8 mouse cellular contexts compared by ENCODE assay signal in genomic region chr9:110857781-110858472, GRCm38 (mm10). TPM values are rescaled to one million over a fixed set of nuclear protein-coding genes. Genes with fewer than 3 reads are reported as not detected.
A peak's percentile ranks its signal among the peaks of the same experiment; 100 is the strongest.
DNase-seq lines count a peak whose midpoint lies in the region; ATAC-seq and TF ChIP-seq lines count a peak whose summit lies in the region.

Prss50 (plus strand) TSS chr9:110857967.

- H3K36me3 ChIP-seq in embryonic facial prominence, embryonic 13.5 days, result no peaks in the 10 kb centered on the region
- no peaks in the 10 kb centered on the region for H3K36me3 ChIP-seq in intestine, postnatal 0 days (ENCODE audit: control insufficient read depth, insufficient read depth)

- no peak within 1 kb of the TSS for H3K27ac ChIP-seq in left cerebral cortex, adult 2 months
- H3K27ac ChIP-seq in embryonic facial prominence, embryonic 13.5 days, result no peak within 1 kb of the TSS
- no peak within 1 kb of the TSS for H3K27ac ChIP-seq in intestine, postnatal 0 days (ENCODE audit: low read depth, low read length)

- DNase-seq in left cerebral cortex, adult 2 months (ENCODE audit: extremely low spot score in 1 of 2, low spot score in 2 of 2), result no peak
- DNase-seq in left cerebral cortex, adult 18-20 months (ENCODE audit: low spot score in 2 of 2), result no peak
- peak; percentile 52 for DNase-seq in neural tube, embryonic 10.5 days (ENCODE audit: extremely low spot score, low spot score)
- DNase-seq in layer of hippocampus, adult 9-10 months (ENCODE audit: low spot score), result no peak
- DNase-seq in adrenal gland, postnatal 25 days, result no peak

- H3K4me2 ChIP-seq in embryonic facial prominence, embryonic 13.5 days, result peak within 1 kb of the TSS; percentile 58
- peak within 1 kb of the TSS; percentile 56 for H3K4me2 ChIP-seq in intestine, postnatal 0 days (replicated peaks; ENCODE audit: low read depth)

- peak; percentile 54 for TF ChIP-seq CTCF in left cerebral cortex, adult 2 months (IDR thresholded peaks at IDR 0.05)
- TF ChIP-seq CTCF in intestine, postnatal 0 days (IDR thresholded peaks at IDR 0.05; ENCODE audit: low read depth), result peak; percentile 80

- intact Hi-C loops in left cerebral cortex, adult 2 months (cut with DNase I), result no loop called here

- H3K9me3 ChIP-seq in embryonic facial prominence, embryonic 13.5 days, result no peaks in the 10 kb centered on the region
- no peaks in the 10 kb centered on the region for H3K9me3 ChIP-seq in intestine, postnatal 0 days (ENCODE audit: control insufficient read depth)

- peak within 1 kb of the TSS; percentile 56 for H3K9ac ChIP-seq in embryonic facial prominence, embryonic 13.5 days
- H3K9ac ChIP-seq in intestine, postnatal 0 days (ENCODE audit: low read depth, low read length), result no peak within 1 kb of the TSS

- H3K27me3 ChIP-seq in embryonic facial prominence, embryonic 13.5 days, result peaks cover 28% of the 10 kb centered on the region
- H3K27me3 ChIP-seq in intestine, postnatal 0 days (replicated peaks; ENCODE audit: control insufficient read depth, insufficient read depth, low read length), result no peaks in the 10 kb centered on the region

- peaks cover 7% of the 10 kb centered on the region for H3K4me1 ChIP-seq in embryonic facial prominence, embryonic 13.5 days
- H3K4me1 ChIP-seq in intestine, postnatal 0 days (replicated peaks; ENCODE audit: control insufficient read depth, insufficient read depth, low read length), result 0 out of 2 replicates have a peak, but pooled peaks cover 3% of the 10 kb centered on the region

- WGBS in embryonic facial prominence, embryonic 13.5 days, result 5% methylated on average over 50 of the region's 50 CpGs
- WGBS in intestine, postnatal 0 days, result 15% methylated on average over 42 of the region's 50 CpGs

- H3K4me3 ChIP-seq in left cerebral cortex, adult 2 months, result no peak within 1 kb of the TSS
- peak within 1 kb of the TSS; percentile 33 for H3K4me3 ChIP-seq in embryonic facial prominence, embryonic 13.5 days
- peak within 1 kb of the TSS; percentile 16; the same call in 1 of the 2 replicates for H3K4me3 ChIP-seq in intestine, postnatal 0 days (ENCODE audit: low read depth, low read length)

- peak; percentile 34; the same call in 1 of the 2 replicates for ATAC-seq in embryonic facial prominence, embryonic 13.5 days (ENCODE audit: insufficient number of reproducible peaks, insufficient read depth, low FRiP score, low TSS enrichment, low read depth)
- peak; percentile 44; the same call in 1 of the 2 replicates for ATAC-seq in intestine, postnatal 0 days
- ATAC-seq in inflammation-experienced regulatory T-cells, adult 6 months, result no peak

RNA-seq across cellular contexts. Expression of gene Prss50, which starts in this region (rescaled TPM):
- under 1 TPM; 0.93 to 0.94 TPM for total RNA-seq in left cerebral cortex, adult 2 months (2021)
- 1 to 10 TPM; 1.1 to 2.1 TPM for total RNA-seq in left cerebral cortex, adult 18-20 months (2021)
- polyA plus RNA-seq in embryonic facial prominence, embryonic 13.5 days (2015; fragmentation: Nextera tagmentation; extraction: Ambion mirVana), result 0.14 and 0.48 TPM in 2 replicates
- 0.31 and 0.35 TPM in 2 replicates for polyA plus RNA-seq in intestine, postnatal 0 days (2015; fragmentation: Nextera tagmentation; extraction: Ambion mirVana)
- polyA plus RNA-seq in inflammation-experienced regulatory T-cells, adult 6 months (2017; shearing (Covaris generic)), result not detected
- not detected in 2 replicates for total RNA-seq in adrenal gland, postnatal 25 days (2021)

Comparison
In these comparisons a context has a peak if more than half of its experiments do, and no peak if none do; other contexts are left out.
1. Peak in ATAC-seq, H3K4me3 ChIP-seq, H3K9ac ChIP-seq and H3K4me2 ChIP-seq in embryonic facial prominence, embryonic 13.5 days; RNA of the gene not detected or under 1 TPM.
2. Peak in ATAC-seq, H3K4me3 ChIP-seq and H3K4me2 ChIP-seq in intestine, postnatal 0 days; RNA of the gene not detected or under 1 TPM.